Mouse (Mus musculus) forebrain, embryonic 12.5 days (tissue): ENCODE results near the gene Spata32. TPM values are rescaled to one million over a fixed set of nuclear protein-coding genes. Genes with fewer than 3 reads are reported as not detected.

Source experiments
- ATAC-seq: fragments of 200-750 bp; cut with Nextera tagmentation; 2 replicates; pipeline ENCODE4 v1.8.0; 2017; ENCODE audit warnings: moderate TSS enrichment; ENCODE audit not compliant: low FRiP score
- H3K27ac ChIP-seq: fragments of 300-500 bp; sonication (generic); 2 replicates; pipeline ENCODE4 v1.5.1; 2016; ENCODE audit warnings: mild to moderate bottlenecking
- H3K27me3 ChIP-seq: fragments of 300-500 bp; sonication (generic); 2 replicates; pipeline ENCODE4 v1.6.1; 2016; ENCODE audit warnings: mild to moderate bottlenecking
- H3K36me3 ChIP-seq: fragments of 300-500 bp; sonication (generic); replicated peaks from 2 replicates; pipeline ENCODE4 v1.6.1; 2016; ENCODE audit warnings: mild to moderate bottlenecking
- H3K4me1 ChIP-seq: fragments of 300-500 bp; sonication (generic); 2 replicates; pipeline ENCODE4 v1.6.1; 2016
- H3K4me2 ChIP-seq: fragments of 300-500 bp; sonication (generic); 2 replicates; pipeline ENCODE4 v1.6.1; 2016; ENCODE audit warnings: mild to moderate bottlenecking, moderate library complexity
- H3K4me3 ChIP-seq: fragments of 300-500 bp; sonication (generic); replicated peaks from 2 replicates; pipeline ENCODE4 v1.5.1; 2016; ENCODE audit warnings: mild to moderate bottlenecking
- H3K9ac ChIP-seq: fragments of 300-500 bp; sonication (generic); 2 replicates; pipeline ENCODE4 v1.6.1; 2016; ENCODE audit warnings: mild to moderate bottlenecking
- H3K9me3 ChIP-seq: fragments of 300-500 bp; sonication (generic); 2 replicates; pipeline ENCODE4 v1.6.1; 2016
- WGBS: fragments of 180-500 bp; shearing (Covaris S2); methylation state at CpG from one replicate; pipeline ENCODE4 v1.1.7; 2016; 5-methylcytosine and 5-hydroxymethylcytosine counted together
- polyA plus RNA-seq: library from polyadenylated mRNA; unstranded; fragments of >200 nt; fragmentation: Nextera tagmentation; extraction: Ambion mirVana; gene quantifications from 2 replicates; pipeline ENCODE4 v1.2.1, GENCODE M21; 2016

Spata32 gene
- polyA plus RNA-seq, 1 experiment from 2014 or later, result not detected

DNA sequence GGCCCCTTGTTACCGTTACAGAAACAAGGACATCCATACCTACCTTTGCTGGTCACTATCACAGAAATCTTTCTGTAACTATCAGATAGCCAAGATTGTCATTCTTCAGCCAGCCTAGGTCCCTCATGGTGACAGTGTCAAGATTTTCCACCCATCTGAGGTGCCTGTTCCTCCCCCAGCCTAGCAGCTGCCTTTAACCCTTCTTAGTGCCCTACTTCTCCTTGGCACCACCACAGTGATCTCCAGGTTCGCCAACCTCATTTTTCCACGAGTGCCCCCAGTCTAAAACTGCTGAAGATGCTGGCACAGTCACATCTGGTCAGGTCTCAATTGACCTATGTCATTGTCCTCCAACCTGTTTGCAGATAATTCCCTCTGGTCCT lies 48.1 kb downstream of the Spata32 start:
- 63% methylated on average over 3 of the region's 3 CpGs for WGBS
- Histone ChIP-seq H3K27ac (no peak overlapping the region), H3K9ac (no peak overlapping the region), H3K4me2 (peak overlapping the region; percentile 98), H3K4me3 (peak overlapping the region; percentile 67), H3K4me1 (peaks cover 15% of the 10 kb centered on the region), H3K9me3 (no peaks in the 10 kb centered on the region), H3K36me3 (no peaks in the 10 kb centered on the region), H3K27me3 (peaks cover 79% of the 10 kb centered on the region)
- no peak for ATAC-seq

DNA sequence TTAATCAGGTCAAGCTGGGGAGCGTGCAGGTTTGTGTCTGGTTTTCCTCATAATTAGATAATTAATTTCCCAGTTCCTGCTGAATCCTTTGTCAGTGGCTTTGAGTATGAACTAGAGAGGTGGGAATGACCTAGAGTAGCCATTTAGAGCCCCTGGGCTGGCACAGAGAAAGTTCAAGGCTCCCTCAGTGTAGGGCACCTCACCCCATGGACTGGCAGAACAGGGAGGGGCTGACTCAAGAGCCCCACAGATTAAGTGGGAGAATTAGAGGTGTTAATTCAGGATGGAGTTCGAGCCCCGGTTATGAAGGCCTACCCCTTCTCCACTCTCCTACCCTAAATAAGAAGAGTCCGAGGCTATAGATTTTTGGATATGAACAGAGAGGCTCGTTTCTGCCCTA lies 48.6 kb downstream of the Spata32 start:
- H3K36me3 ChIP-seq, result no peaks in the 10 kb centered on the region
- H3K4me2 ChIP-seq, result no peak overlapping the region
- peaks cover 75% of the 10 kb centered on the region for H3K27me3 ChIP-seq
- no peak overlapping the region for H3K4me3 ChIP-seq
- no peak for ATAC-seq
- H3K9me3 ChIP-seq, result no peaks in the 10 kb centered on the region
- H3K9ac ChIP-seq, result no peak overlapping the region
- H3K27ac ChIP-seq, result no peak overlapping the region
- peaks cover 11% of the 10 kb centered on the region for H3K4me1 ChIP-seq
- WGBS, result 85% methylated on average over 5 of the region's 5 CpGs

GRCm38 (mm10) chr11:103168690-103169390 lies 49.4 kb downstream of the Spata32 start:
- ATAC-seq, result no peak
- Histone ChIP-seq H3K27me3 (peaks cover 67% of the 10 kb centered on the region), H3K9me3 (no peaks in the 10 kb centered on the region)

DNA sequence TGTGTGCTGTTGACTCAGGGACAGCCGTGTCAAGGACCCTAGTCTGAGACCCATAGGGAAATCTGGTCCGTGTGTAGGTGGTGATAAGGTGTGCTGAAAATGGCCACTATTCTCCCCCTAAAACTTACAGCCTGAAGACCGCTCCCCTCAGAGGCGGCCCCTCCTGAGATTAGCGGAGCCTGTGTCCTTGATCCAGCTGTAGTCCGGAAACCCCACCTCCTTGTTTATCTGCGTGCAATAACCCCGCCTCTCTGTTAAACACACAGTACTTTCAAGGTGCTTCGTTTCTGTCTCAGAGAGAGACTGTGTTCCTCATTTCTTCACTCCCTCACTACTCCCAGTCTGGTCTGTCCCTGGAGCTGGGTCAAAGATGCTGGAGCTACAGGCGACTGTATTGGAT lies 53.8 kb downstream of the Spata32 start:
- Histone ChIP-seq H3K4me3 (no peak overlapping the region), H3K36me3 (no peaks in the 10 kb centered on the region), H3K4me1 (no peaks in the 10 kb centered on the region; the same call in 1 of the 2 replicates), H3K9ac (no peak overlapping the region), H3K9me3 (no peaks in the 10 kb centered on the region), H3K27me3 (peaks cover 22% of the 10 kb centered on the region), H3K27ac (no peak overlapping the region), H3K4me2 (no peak overlapping the region)
- ATAC-seq, result no peak
- 41% methylated on average over 10 of the region's 10 CpGs for WGBS

More at GRCm38 (mm10) chr11:103168690-103169390, 49.4 kb downstream of the Spata32 start:
- no peak overlapping the region for H3K4me3 ChIP-seq
- H3K36me3 ChIP-seq, result no peaks in the 10 kb centered on the region
- H3K9ac ChIP-seq, result no peak overlapping the region
- WGBS, result 28% methylated on average over 9 of the region's 9 CpGs
- peaks cover 11% of the 10 kb centered on the region for H3K4me1 ChIP-seq
- H3K27ac ChIP-seq, result no peak overlapping the region
- H3K4me2 ChIP-seq, result no peak overlapping the region

GRCm38 (mm10) chr11:103162132-103162531 lies 56.1 kb downstream of the Spata32 start:
- Histone ChIP-seq H3K36me3 (no peaks in the 10 kb centered on the region), H3K4me3 (no peak overlapping the region), H3K4me2 (no peak overlapping the region), H3K9ac (no peak overlapping the region), H3K27ac (no peak overlapping the region), H3K9me3 (no peaks in the 10 kb centered on the region), H3K27me3 (no peaks in the 10 kb centered on the region), H3K4me1 (peaks cover 8% of the 10 kb centered on the region)
- no peak for ATAC-seq
- 92% methylated on average over 5 of the region's 5 CpGs for WGBS

DNA sequence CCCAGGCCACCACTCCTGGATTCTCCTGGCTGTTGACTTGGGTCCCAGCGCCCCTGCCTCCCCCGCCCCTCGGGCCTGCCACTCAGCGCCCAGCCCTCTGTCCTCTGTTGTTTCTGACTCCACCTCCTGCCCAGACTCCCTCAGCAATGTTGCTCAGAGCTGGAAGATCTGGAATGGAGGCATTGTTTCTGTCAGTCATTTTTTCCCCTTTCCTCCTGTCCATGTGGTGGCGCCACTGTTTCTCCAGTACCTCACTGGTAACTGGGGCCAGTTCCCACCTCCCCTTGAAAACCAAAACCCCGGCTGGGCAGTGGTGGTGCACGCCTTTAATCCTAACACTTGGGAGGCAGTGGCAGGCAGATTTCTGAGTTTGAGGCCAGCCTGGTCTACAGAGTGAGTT lies 56.8 kb downstream of the Spata32 start:
- Histone ChIP-seq H3K4me3 (no peak overlapping the region), H3K4me1 (peaks cover 8% of the 10 kb centered on the region), H3K27ac (no peak overlapping the region), H3K9me3 (no peaks in the 10 kb centered on the region), H3K27me3 (no peaks in the 10 kb centered on the region), H3K36me3 (no peaks in the 10 kb centered on the region), H3K9ac (no peak overlapping the region), H3K4me2 (no peak overlapping the region)
- no peak for ATAC-seq
- WGBS, result 66% methylated on average over 6 of the region's 7 CpGs

GRCm38 (mm10) chr11:103160738-103161137 lies 57.5 kb downstream of the Spata32 start:
- ATAC-seq, result no peak
- no peak overlapping the region for H3K27ac ChIP-seq
- no peak overlapping the region for H3K9ac ChIP-seq
- H3K4me2 ChIP-seq, result no peak overlapping the region
- H3K9me3 ChIP-seq, result no peaks in the 10 kb centered on the region
- peaks cover 8% of the 10 kb centered on the region for H3K4me1 ChIP-seq
- no peak overlapping the region for H3K4me3 ChIP-seq
- H3K36me3 ChIP-seq, result no peaks in the 10 kb centered on the region
- no peaks in the 10 kb centered on the region for H3K27me3 ChIP-seq
- 91% methylated on average over 11 of the region's 11 CpGs for WGBS

DNA sequence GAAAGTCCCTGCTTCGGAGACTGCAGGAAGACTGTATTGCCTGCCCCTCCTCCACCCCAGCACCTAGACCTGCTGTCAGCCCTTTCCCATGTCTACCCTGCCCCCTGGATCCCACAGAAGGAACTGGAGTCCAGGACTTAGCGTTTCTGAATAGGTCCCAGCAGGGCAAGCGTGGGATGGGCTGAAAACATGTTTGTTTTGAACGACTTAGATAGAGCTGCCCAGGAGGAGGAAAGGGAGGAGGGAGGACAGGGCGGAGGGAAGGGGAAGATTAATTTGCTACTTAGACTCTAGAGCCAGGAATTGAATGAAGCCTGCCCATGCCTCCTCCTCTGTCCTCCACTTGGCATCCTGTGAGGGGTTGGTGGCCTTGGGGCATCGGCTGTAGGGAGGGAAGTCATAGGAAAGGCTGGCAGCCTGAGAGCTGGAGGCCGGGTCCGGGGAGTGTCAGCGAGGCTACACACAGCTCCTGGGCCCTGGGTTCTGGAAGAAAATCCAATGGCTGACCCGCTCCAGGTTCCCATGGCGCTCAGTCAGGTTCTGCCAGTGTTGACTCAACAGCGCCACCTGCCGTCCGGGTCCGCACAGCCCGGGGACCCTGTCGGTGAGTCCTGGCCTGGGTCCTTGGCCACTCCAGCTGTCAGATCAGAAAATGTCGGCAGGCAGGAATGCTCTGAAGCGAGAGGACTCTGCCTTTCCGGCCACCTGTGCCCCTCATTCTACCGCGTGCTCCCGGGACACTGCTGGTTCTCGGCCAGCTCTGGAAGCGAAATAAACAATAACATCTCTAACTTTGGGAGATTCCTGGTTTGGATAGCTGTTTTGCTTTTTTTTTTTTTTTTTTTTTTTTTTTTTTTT lies 59.4 kb downstream of the Spata32 start:
- Histone ChIP-seq H3K4me2 (peak overlapping the region; percentile 48), H3K27ac (no peak overlapping the region), H3K4me3 (peak overlapping the region; percentile 20), H3K4me1 (peaks cover 8% of the 10 kb centered on the region), H3K9me3 (no peaks in the 10 kb centered on the region), H3K36me3 (no peaks in the 10 kb centered on the region), H3K27me3 (no peaks in the 10 kb centered on the region), H3K9ac (0 out of 2 replicates have a peak overlapping the region, but pooled peaks have one; percentile 25)
- ATAC-seq, result peak; percentile 87
- WGBS, result under 1% methylated on average over 25 of the region's 25 CpGs

Other genes starting within 250 kb of the Spata32 start
- 49.0 and 56.2 TPM in 2 replicates for gene Nmt1, start 190.2 kb downstream of the Spata32 start, polyA plus RNA-seq
- 190 and 210 TPM in 2 replicates for gene Dcakd, start 190.1 kb downstream of the Spata32 start, polyA plus RNA-seq
- 1.4 and 1.5 TPM in 2 replicates for gene Plcd3, start 116.8 kb downstream of the Spata32 start, polyA plus RNA-seq
- 5.7 and 7.1 TPM in 2 replicates for gene Acbd4, start 116.8 kb downstream of the Spata32 start, polyA plus RNA-seq
- 3.4 TPM in 2 replicates for gene Hexim1, start 102.2 kb downstream of the Spata32 start, polyA plus RNA-seq
- gene Hexim2, start 86.0 kb downstream of the Spata32 start, polyA plus RNA-seq, result 10.1 and 11.8 TPM in 2 replicates
- gene Fmnl1, start 47.3 kb downstream of the Spata32 start, polyA plus RNA-seq, result 1.1 TPM in 2 replicates
- gene 1700023F06Rik, start 9.9 kb downstream of the Spata32 start, polyA plus RNA-seq, result 0.33 and 0.64 TPM in 2 replicates
- 4.6 and 4.7 TPM in 2 replicates for gene Map3k14, start 49.0 kb upstream of the Spata32 start, polyA plus RNA-seq
- 3.2 and 3.7 TPM in 2 replicates for gene Arhgap27, start 145.3 kb upstream of the Spata32 start, polyA plus RNA-seq
- 10.3 and 11.1 TPM in 2 replicates for gene Plekhm1, start 194.3 kb upstream of the Spata32 start, polyA plus RNA-seq